Mouse (Mus musculus) mouse trophoblast stem cell (cell line): Measurements from ENCODE around the gene Gmfg.

Experiments
- in situ Hi-C, 2 experiments: fragments of 300-500 bp; cut with MseI, MboI; formaldehyde crosslinking; loops; 2 replicates in 1 of 2; 3 replicates in 1 of 2; pipeline ENCODE4 v1.15.1; 2025

The Gmfg gene

GRCm38 (mm10) chr7:28482854-28483253, 45.6 kb downstream of the Gmfg start:
- in situ Hi-C loops: no loop called here

DNA sequence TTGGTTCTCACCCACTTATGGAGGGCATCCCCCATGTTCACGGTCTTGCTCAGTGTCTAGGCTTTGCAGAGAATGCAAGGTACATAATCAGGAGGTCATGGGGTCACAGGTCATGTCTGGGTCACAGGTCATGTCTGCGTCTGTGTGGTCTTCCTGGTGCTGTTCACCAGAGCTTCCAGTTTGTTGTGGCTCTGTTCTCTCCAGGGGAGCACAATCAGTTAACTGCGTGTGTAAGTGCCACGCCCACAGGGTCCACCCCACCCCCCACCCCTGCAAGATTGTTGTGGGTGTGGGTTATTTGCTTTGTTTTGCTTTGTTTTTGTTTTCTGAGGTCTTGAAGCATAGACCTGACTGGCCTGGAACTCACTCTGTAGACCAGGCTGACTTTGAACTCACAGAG, 46.9 kb downstream of the Gmfg start:
- in situ Hi-C loops: no loop called here

DNA sequence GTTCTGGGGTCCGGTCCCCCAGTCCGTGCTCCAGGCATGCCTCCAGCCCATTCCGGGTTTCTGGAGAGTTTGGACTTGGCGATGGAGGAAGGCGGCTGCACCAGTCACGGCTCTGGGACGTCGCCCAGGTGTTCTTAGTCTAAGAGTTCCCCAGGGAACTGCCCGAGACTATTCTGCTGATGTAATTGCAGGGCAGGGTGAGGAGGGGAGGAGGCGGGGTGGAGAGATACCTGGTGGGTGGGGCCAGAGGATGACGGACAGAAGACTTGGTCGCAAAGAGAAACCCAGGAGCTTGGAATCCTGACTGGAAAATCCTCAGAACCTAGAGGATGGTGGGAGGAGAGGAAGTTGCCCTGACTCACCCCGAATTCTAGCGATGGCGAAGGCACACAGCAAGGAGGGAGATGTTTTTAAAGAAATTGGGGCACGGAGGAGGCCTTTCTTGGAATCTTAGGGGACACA, 50.8 kb downstream of the Gmfg start:
- in situ Hi-C loops: no loop called here

DNA sequence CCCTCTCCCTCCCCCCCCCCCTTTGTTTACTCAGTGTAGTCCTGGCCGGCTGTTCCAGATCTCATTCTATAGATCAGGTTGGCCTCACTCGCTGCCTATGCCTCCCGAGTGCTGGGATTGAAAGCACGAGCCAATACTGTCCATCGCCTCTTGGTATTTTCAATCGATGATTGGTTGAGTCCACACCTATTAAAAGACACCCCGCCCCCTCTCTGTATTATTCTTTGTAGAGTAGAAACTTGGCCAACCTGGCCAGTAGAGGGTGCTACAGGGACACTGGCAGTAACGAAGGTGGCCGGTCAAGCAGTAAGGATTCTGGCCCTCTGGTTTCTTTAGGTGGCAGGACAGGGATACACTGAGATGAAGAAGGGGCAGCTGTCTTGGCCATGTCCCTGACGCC, 53.2 kb downstream of the Gmfg start:
- in situ Hi-C loops: loop anchor here (5.0 to 10.0 kb wide), 2 partner anchors 37 to 114 kb away; no protein-coding TSS in a partner anchor

DNA sequence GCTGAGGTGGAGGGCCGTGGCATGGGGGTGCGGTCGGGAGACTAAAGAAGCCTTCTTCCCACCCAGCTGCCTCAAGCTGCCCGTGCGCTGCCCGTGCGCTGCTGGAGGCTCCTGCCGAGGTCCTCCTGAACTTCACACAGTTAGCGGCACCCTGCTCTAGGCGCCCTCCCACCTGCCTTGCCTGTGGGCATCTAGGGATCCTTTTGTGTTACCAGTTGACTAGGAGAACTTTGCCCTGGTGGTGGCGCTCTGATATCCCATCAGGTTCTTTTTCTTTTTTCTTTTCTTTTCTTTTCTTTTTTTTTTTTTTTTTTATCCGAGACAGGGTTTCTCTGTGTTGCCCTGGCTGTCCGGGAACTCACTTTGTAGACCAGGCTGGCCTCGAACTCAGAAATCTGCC, 53.7 kb downstream of the Gmfg start:
- in situ Hi-C loops: loop anchor here (5.0 to 10.0 kb wide), 2 partner anchors 36 to 114 kb away; no protein-coding TSS in a partner anchor

- in situ Hi-C loops: loop anchor here (5.0 to 10.0 kb wide), 2 partner anchors 35 to 112 kb away; no protein-coding TSS in a partner anchor
Measured at GRCm38 (mm10) chr7:28492310-28492709, 55.1 kb downstream of the Gmfg start.

DNA sequence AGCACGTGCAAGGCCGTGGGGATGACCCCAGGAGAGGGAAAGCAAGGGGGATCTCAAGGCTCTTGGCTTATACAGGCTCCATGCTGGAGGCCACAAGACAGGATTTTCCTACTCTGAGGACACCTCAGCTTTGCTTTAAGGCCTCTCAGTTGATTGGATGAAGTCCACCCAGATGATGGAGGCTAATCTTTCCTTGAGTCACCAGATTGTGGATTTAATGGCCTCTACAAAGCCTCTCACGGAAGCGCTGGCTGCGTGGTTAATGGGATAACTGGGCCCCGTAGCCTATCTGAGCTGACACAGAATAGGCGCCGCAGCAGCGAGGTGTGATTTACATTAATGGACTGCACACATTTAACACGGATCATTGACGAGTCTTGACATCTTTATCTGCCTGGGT, 58.2 kb downstream of the Gmfg start:
- in situ Hi-C loops: loop anchor here in 1 of 2 experiments (10.0 kb wide), 1 partner anchor 109 kb away; no protein-coding TSS in a partner anchor
